Mouse (Mus musculus) common myeloid progenitor, adult 5-6 weeks (primary cell): ENCODE measurements around the gene Hist1h1d. TPM values are rescaled to one million over a fixed set of nuclear protein-coding genes. Genes with fewer than 3 reads are reported as not detected.

Source experiments
- ATAC-seq: replicated peaks from 2 replicates; pipeline ENCODE4 v1.8.0; 2016; ENCODE audit warnings: low read depth, mild to moderate bottlenecking, moderate TSS enrichment, inconsistent platforms; ENCODE audit not compliant: poor library complexity, severe bottlenecking
- total RNA-seq: library from RNA; stranded (forward); fragments of 200-1000, 187-1606 nt; gene quantifications from 2 replicates; pipeline ENCODE4 v1.2.3, GENCODE M21; 2017

Gene Hist1h1d
- total RNA-seq = 92.5 and 96.4 TPM in 2 replicates

GRCm38 (mm10) chr13:23552962-23553361 lies at the start of gene Hist1h1d:
Gene Hist1h1d (plus strand): TSS chr13:23553262.
- ATAC-seq = no peak

- ATAC-seq = peak; percentile 53
Observed at GRCm38 (mm10) chr13:23503797-23504196, 49.3 kb upstream of the Hist1h1d start.

GRCm38 (mm10) chr13:23505662-23506345 lies 47.3 kb upstream of the Hist1h1d start:
- ATAC-seq = no peak

- ATAC-seq = no peak; the same call in 1 of the 2 replicates
Observed at GRCm38 (mm10) chr13:23506351-23506750, 46.7 kb upstream of the Hist1h1d start.

GRCm38 (mm10) chr13:23506819-23507515 lies 46.1 kb upstream of the Hist1h1d start:
- ATAC-seq = no peak

- ATAC-seq = no peak
Observed at GRCm38 (mm10) chr13:23510127-23510526, 42.9 kb upstream of the Hist1h1d start.

GRCm38 (mm10) chr13:23513517-23513916 lies 39.5 kb upstream of the Hist1h1d start:
- ATAC-seq = no peak

GRCm38 (mm10) chr13:23515281-23515680 lies 37.8 kb upstream of the Hist1h1d start:
- no peak for ATAC-seq

- no peak for ATAC-seq
Observed at GRCm38 (mm10) chr13:23515826-23516620, 37.0 kb upstream of the Hist1h1d start.

- ATAC-seq = peak; percentile 41
Observed at GRCm38 (mm10) chr13:23516822-23517602, 36.0 kb upstream of the Hist1h1d start.

GRCm38 (mm10) chr13:23517603-23518294 lies 35.3 kb upstream of the Hist1h1d start:
- peak; percentile 40 for ATAC-seq

- ATAC-seq = no peak; the same call in 1 of the 2 replicates
Observed at GRCm38 (mm10) chr13:23518295-23518603, 34.8 kb upstream of the Hist1h1d start.

GRCm38 (mm10) chr13:23518885-23519284 lies 34.2 kb upstream of the Hist1h1d start:
- ATAC-seq = peak; percentile 14; the same call in 1 of the 2 replicates

GRCm38 (mm10) chr13:23519416-23519815 lies 33.6 kb upstream of the Hist1h1d start:
- ATAC-seq = peak; percentile 13; the same call in 1 of the 2 replicates

GRCm38 (mm10) chr13:23521703-23522102 lies 31.4 kb upstream of the Hist1h1d start:
- ATAC-seq = 0 out of 2 replicates have a peak, but pooled peaks have one; percentile 19

- no peak for ATAC-seq
Observed at GRCm38 (mm10) chr13:23523976-23524375, 29.1 kb upstream of the Hist1h1d start.

- peak; percentile 63 for ATAC-seq
Observed at GRCm38 (mm10) chr13:23524654-23525053, 28.4 kb upstream of the Hist1h1d start.

GRCm38 (mm10) chr13:23525901-23526300 lies 27.2 kb upstream of the Hist1h1d start:
- no peak for ATAC-seq

- peak; percentile 41 for ATAC-seq
Observed at GRCm38 (mm10) chr13:23526312-23526711, 26.8 kb upstream of the Hist1h1d start.
